Mouse (Mus musculus) kidney, adult 9 months (tissue): Measurements from ENCODE around the gene Klhl42.

Experiments
- DNase-seq: peaks from one replicate; pipeline ENCODE4 v3.0.0; 2022

Klhl42 gene

GRCm38 (mm10) chr6:147087736-147088135 is 3.4 kb upstream of the Klhl42 start:
- DNase-seq = peak; percentile 90

- no peak for DNase-seq
Measured at GRCm38 (mm10) chr6:147088517-147088916, 2.7 kb upstream of the Klhl42 start.

- DNase-seq = no peak
Measured at GRCm38 (mm10) chr6:147090191-147090590, 988 bp upstream of the Klhl42 start.

- DNase-seq = peak; percentile 59
Measured at GRCm38 (mm10) chr6:147092136-147092535, 957 bp downstream of the Klhl42 start.

DNA sequence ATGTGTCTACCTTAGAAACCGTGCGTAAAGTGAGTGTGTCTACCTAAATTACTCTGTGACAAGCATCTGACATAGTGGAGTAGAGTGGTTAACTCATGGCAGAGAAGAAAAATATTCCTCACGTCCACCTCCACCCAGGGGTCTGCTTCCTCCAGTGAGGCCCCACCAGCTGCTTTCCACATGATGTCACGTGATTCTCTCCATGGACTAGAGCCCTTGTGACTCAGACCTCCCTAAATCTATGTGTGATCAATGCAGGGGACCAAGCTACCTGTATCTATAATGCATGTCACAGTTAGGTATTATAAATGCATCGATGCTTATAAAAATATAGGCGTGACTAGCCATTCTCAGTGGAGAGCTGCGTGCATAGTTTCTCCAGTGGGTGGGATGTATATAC is 3.6 kb downstream of the Klhl42 start:
- DNase-seq = no peak

DNA sequence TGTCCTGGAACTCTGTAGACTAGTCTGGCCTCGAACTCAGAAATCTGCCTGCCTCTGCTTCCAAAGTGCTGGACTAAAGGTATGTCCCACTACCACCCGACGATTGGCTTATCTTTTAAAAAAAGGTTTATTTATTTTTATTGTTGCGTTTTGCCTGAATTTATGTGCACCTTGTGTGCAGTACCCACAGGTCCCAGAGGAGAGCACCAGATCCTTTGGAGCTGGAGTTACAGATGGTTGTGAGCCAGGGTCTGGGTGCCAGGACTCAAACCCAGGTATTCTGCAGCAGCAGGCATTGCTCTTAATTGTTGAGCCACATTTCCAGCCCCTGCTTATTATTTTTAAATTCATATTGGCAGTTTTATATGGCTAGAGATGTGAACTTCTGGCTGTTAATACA is 4.9 kb downstream of the Klhl42 start:
- DNase-seq = no peak

- DNase-seq = no peak
Measured at GRCm38 (mm10) chr6:147096934-147097333, 5.8 kb downstream of the Klhl42 start.

- DNase-seq = no peak
Measured at GRCm38 (mm10) chr6:147097346-147097929, 6.3 kb downstream of the Klhl42 start.

GRCm38 (mm10) chr6:147099458-147100277 is 8.5 kb downstream of the Klhl42 start:
- peak; percentile 41 for DNase-seq

- no peak for DNase-seq
Measured at GRCm38 (mm10) chr6:147102293-147102692, 11.1 kb downstream of the Klhl42 start.

DNA sequence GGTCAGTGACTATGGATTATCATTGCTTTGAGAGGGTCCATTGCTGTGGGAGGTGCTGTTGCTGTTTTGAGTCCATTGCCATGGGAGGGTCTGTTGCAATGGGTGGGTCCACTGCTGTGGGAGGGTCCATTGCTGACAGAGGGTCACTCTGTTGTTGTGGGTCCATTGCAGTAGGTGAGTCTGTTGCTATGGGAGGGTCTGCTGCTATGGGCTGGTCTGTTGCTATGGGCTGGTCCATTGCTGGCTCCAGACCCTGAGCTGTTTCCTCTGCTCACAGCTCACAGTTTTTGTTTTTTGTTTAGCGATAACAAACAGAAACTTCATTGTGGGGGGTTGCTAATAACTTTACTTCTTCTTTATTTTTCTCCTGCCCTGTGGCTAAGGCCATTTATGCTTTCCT is 14.3 kb downstream of the Klhl42 start:
- DNase-seq = no peak

DNA sequence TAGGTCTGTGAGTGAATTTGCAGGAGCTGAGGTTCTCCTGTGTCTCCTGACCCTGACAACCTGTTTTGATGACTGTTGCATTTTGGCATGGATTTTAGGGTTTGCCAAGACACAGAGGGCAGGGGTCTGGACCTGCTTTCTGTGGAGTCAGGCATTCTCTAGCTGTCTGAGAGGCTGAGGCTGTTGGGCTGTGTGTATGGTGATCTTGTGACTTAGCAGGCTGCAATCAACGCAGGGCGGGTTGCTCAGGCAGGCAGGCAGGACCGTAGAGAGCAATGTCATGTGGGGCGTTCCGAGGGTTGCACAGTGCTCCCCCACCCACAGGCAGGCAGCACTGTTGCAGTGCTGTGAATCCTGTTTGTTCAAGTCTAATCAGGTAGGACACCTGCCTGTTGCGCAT is 15.5 kb downstream of the Klhl42 start:
- DNase-seq = peak; percentile 43

DNA sequence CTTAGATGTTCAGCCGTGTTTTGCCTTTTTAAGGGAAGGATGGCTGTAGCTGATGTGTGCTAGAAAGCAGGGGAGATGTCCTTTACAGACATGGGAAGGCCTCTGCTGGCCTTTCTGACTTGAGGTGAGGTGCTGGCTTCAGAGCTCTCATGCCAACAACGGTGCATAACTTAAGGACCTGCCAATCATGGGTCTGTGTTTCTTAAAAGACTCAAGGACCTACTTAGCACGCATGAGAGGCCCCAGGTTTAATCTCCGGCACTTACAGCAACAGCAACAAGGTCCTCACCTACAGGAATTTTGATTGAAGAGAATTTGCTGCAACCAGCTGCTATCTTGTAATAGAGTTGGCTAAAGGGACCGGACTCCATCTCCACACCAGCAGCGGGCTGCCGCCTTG is 18.1 kb downstream of the Klhl42 start:
- no peak for DNase-seq

GRCm38 (mm10) chr6:147116579-147116978 is 25.4 kb downstream of the Klhl42 start:
- DNase-seq = peak; percentile 90

- no peak for DNase-seq
Measured at GRCm38 (mm10) chr6:147117764-147118163, 26.6 kb downstream of the Klhl42 start.

DNA sequence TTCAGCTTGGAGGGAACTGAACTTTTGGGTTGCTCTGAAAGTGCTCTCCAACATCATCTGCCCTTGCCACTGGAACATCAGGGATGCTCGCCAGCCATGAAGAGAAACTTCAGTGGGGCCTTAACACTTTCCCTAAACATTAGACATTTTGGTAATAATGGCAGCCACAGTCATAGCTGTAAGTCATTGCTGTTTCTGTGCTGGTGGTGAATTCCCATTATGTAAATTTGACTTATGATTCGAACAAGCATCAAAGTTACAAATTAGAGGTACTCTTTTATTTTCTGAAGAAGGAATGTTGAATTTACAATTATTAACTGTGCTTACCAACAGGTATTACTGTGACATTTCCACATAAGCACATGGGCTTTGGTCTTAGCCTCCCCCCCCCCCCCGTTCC is 27.0 kb downstream of the Klhl42 start:
- no peak for DNase-seq

- DNase-seq = no peak
Measured at GRCm38 (mm10) chr6:147121320-147121719, 30.1 kb downstream of the Klhl42 start.

DNA sequence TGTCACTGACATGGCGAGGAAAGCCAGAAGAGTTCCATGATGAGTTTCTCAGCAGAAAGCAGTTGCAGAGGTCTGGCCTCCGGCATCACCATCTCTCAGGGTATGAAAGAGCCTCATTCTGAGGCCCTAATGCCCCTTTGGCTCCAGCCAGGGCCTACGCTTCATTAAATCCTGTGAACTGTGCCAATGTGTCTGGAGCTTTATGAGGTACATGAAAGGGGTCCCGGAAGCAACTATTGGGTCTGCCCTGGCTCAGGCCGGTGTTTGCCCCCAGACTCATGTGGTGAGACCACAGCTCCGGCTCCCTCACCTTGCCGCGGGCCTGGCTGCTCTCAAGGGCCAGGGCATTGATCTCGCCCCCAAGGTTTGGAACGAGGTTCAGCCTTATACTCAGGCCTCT is 36.1 kb downstream of the Klhl42 start:
- DNase-seq = no peak

DNA sequence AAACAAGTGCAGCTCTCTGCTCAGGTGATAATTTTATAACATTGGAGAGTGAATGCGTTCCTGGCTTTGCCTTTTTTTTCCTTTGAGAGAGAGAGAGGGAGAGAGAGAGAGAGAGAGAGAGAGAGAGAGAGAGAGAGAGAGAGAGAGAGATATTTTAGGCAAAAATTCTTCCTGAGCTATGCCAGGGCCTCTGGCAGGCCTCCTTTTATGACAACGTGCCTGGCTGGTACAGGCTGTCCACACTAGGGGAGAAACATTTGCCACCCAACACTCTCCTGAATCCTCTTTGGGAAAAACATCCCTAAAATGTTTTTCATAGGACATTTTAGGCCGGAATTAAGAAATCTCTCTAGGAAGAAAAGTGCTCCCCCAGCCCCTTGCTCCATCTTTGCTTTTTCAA is 47.1 kb downstream of the Klhl42 start:
- DNase-seq = no peak

- DNase-seq = no peak
Measured at GRCm38 (mm10) chr6:147140600-147141154, 49.5 kb downstream of the Klhl42 start.

DNA sequence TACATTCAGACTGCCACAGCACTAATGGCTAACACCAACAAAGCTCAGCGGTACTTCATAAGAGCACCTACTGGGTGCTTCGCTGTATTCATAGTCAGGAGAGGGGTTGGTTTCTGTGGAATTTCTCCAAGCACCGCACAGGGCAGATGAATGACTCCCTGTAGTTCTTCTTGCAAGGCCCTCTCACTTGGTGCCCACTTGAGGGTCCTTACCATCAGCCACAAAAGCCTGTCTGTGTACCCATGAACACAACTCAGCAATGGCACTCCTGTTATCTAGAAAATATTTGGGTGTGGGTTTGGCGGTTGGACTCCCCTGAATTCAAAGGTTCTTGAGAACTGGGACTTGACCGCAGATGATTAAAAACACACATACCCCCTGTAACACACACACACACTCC is 53.5 kb downstream of the Klhl42 start:
- no peak for DNase-seq

GRCm38 (mm10) chr6:147145277-147145676 is 54.1 kb downstream of the Klhl42 start:
- DNase-seq = no peak

GRCm38 (mm10) chr6:147145753-147146152 is 54.6 kb downstream of the Klhl42 start:
- DNase-seq = no peak

- DNase-seq = no peak
Measured at GRCm38 (mm10) chr6:147151069-147151468, 59.9 kb downstream of the Klhl42 start.
